Mouse (Mus musculus) ES-E14 (cell line): ENCODE data around the gene Dnah8. TPM values are rescaled to one million over a fixed set of nuclear protein-coding genes. Genes with fewer than 3 reads are reported as not detected.
A peak's percentile ranks its signal among the peaks of the same experiment; 100 is the strongest.

Experiments used
- DNase-seq: peaks from one replicate; pipeline ENCODE4 v3.0.0-alpha.2; 2013; ENCODE audit warnings: low read depth, low spot score
- H3K27ac ChIP-seq: 2 replicates; pipeline ENCODE4 v1.5.1; 2012; ENCODE audit warnings: low read depth, mild to moderate bottlenecking, low read length, moderate library complexity, mixed read lengths; ENCODE audit not compliant: poor library complexity, insufficient read depth, severe bottlenecking
- H3K36me3 ChIP-seq: 2 replicates; pipeline ENCODE4 v1.6.1; 2012; ENCODE audit warnings: mild to moderate bottlenecking, low read length, moderate library complexity, mixed read lengths; ENCODE audit not compliant: control insufficient read depth, poor library complexity, insufficient read depth, severe bottlenecking
- H3K4me1 ChIP-seq, 2 experiments: fragments of 150-350 bp in 1 of 2; sonication (generic) in 1 of 2; 2 replicates each; pipeline ENCODE4 v1.6.1; 2012; ENCODE audit warnings: low read length in 2 of 2, mild to moderate bottlenecking in 1 of 2, mixed read lengths in 1 of 2; ENCODE audit not compliant: control insufficient read depth in 2 of 2, insufficient read depth in 2 of 2, poor library complexity in 1 of 2
- H3K4me3 ChIP-seq, 2 experiments: fragments of 150-350 bp in 1 of 2; sonication (generic) in 1 of 2; 2 replicates each; pipeline ENCODE4 v1.5.1; 2012; ENCODE audit warnings: low read length in 2 of 2, low read depth in 1 of 2, mild to moderate bottlenecking in 1 of 2, mixed read lengths in 1 of 2; ENCODE audit not compliant: insufficient read depth in 1 of 2, poor library complexity in 1 of 2, severe bottlenecking in 1 of 2
- H3K9ac ChIP-seq: 2 replicates; pipeline ENCODE4 v1.6.1; 2012; ENCODE audit warnings: low read depth, mild to moderate bottlenecking, low read length, mixed read lengths; ENCODE audit not compliant: poor library complexity, insufficient read depth, severe bottlenecking
- H3K9me3 ChIP-seq: fragments of 150-350 bp; sonication (generic); 2 replicates; pipeline ENCODE4 v1.6.1; 2012; ENCODE audit warnings: low read depth, mild to moderate bottlenecking, low read length; ENCODE audit not compliant: control insufficient read depth, insufficient read depth
- CHD2 ChIP-seq: IDR thresholded peaks from 2 replicates; pipeline ENCODE4 v1.6.1; 2014; ENCODE audit warnings: mild to moderate bottlenecking, low read depth, low read length, inconsistent platforms
- HCFC1 ChIP-seq: IDR thresholded peaks from 2 replicates; pipeline ENCODE4 v1.6.1; 2012; ENCODE audit warnings: low read length, inconsistent platforms, borderline replicate concordance; ENCODE audit not compliant: insufficient read depth
- MAFK ChIP-seq: IDR thresholded peaks from 2 replicates; pipeline ENCODE4 v1.6.1; 2014; ENCODE audit warnings: mild to moderate bottlenecking, low read depth, low read length, inconsistent platforms; ENCODE audit not compliant: insufficient read depth
- ZC3H11A ChIP-seq: IDR thresholded peaks from 2 replicates; pipeline ENCODE4 v1.6.1; 2012; ENCODE audit warnings: low read depth, mild to moderate bottlenecking, inconsistent platforms, low read length, borderline replicate concordance
- ZNF384 ChIP-seq: IDR thresholded peaks from 2 replicates; pipeline ENCODE4 v1.6.1; 2012; ENCODE audit warnings: low read depth, low read length, inconsistent platforms
- in situ Hi-C, 2 experiments: fragments of 600-800 bp; cut with MboI; formaldehyde crosslinking; loops; one replicate each; pipeline ENCODE4 v1.15.1; 2025; ENCODE audit warnings: low sequenced_read_pairs in 2 of 2, inconsistent platforms in 1 of 2; ENCODE audit not compliant: unreplicated experiment in 2 of 2
- total RNA-seq: library from RNA; depleted of rRNA; stranded (reverse); fragments of 300-350 nt; gene quantifications from 2 replicates; pipeline ENCODE4 v1.2.3, GENCODE M21; 2012

Dnah8 gene
- total RNA-seq, 1 experiment = 19.5 TPM

GRCm38 (mm10) chr17:30606634-30607081 is 17.5 kb upstream of the Dnah8 start:
- in situ Hi-C loops = no loop called here
- H3K4me1 ChIP-seq = peaks cover 39 to 48% of the 10 kb centered on the region in 2 experiments
- DNase-seq = no peak
- H3K9me3 ChIP-seq = no peaks in the 10 kb centered on the region
- TF ChIP-seq ZNF384 (no peak), CHD2 (no peak), HCFC1 (no peak), ZC3H11A (no peak), MAFK (no peak)
- H3K27ac ChIP-seq = peak overlapping the region; percentile 37; the same call in 1 of the 2 replicates
- H3K4me3 ChIP-seq = peak overlapping the region; percentile 21 to 40
- H3K9ac ChIP-seq = peak overlapping the region; percentile 44; the same call in 1 of the 2 replicates
- peaks cover 14% of the 10 kb centered on the region; the same call in 1 of the 2 replicates for H3K36me3 ChIP-seq

GRCm38 (mm10) chr17:30607330-30607729 is 16.8 kb upstream of the Dnah8 start:
- peaks cover 9% of the 10 kb centered on the region; the same call in 1 of the 2 replicates for H3K36me3 ChIP-seq
- TF ChIP-seq ZNF384 = no peak
- TF ChIP-seq MAFK = no peak
- no peak for TF ChIP-seq HCFC1
- no peak for TF ChIP-seq CHD2
- TF ChIP-seq ZC3H11A = no peak
- in situ Hi-C loops = no loop called here
- H3K9me3 ChIP-seq = no peaks in the 10 kb centered on the region
- H3K4me3 ChIP-seq = peak overlapping the region in 1 of 2 experiments; percentile 6; a peak in 1 of 4 replicates
- peak overlapping the region; percentile 44; the same call in 1 of the 2 replicates for H3K9ac ChIP-seq
- H3K4me1 ChIP-seq = peaks cover 36 to 46% of the 10 kb centered on the region in 2 experiments
- DNase-seq = no peak
- H3K27ac ChIP-seq = peak overlapping the region; percentile 37

DNA sequence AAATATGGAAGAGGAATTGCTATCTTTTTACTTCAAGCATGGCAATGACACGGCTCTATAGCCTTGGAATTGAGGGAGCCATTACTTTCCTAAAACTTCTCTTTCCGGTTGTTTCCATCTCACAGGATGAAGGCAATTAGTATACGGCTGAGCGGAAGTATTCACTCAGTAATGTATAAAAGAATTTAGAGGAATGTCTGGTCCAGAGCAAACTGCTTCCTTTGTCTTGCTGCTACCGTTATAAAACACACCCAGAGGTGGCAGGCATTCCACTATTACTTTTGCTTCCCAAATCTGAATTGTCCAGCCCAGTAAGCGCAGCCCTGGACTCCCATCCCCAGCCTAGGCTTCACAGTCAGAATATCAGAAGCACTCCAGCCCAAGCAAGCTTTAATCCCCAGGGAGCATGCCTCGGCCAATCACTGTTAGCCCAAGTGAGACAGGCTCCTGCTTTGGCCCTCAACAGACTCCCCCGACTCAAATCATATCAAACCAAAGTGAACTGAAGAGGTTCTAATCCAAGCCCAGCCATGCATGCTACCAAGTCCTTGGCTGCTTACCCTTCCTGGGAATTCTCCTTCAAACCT is 16.2 kb upstream of the Dnah8 start:
- in situ Hi-C loops = no loop called here
- peak overlapping the region; percentile 37; the same call in 1 of the 2 replicates for H3K27ac ChIP-seq

DNA sequence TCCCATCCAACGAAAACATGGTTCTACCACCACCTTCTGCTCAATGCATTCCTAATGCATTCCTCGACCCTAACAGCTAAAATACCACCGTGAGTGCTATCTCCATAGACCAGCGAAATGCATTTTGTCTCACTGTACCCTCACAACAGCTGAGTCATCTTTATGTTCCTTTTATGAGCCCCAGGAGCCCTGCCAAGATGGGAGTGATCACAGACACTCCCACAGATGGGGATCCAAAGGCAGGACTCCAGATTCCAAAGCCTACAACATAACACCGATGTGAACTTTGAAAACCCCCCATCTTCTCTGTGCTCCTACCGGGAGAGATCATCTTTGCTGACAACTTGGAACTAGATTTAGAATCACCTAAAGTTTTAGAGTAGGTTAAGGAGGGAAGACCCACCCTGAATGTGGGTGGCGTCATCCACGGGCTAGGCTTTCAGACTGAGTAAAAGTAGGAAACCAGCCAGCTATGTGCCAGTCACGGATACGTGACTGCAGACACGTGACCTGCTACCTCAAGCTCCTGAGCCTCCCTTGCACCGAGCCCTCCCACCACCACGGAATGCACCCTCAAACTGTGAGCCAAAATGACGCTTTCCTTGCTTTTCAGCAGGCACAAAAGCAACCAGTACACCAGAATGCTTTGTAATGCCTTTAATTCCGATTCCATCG is 14.7 kb upstream of the Dnah8 start:
- peak; percentile 79 for DNase-seq
- H3K9ac ChIP-seq = peak overlapping the region; percentile 65; the same call in 1 of the 2 replicates
- H3K27ac ChIP-seq = peak overlapping the region; percentile 58
- TF ChIP-seq MAFK = peak; percentile 90
- no peak for TF ChIP-seq HCFC1
- in situ Hi-C loops = no loop called here
- H3K4me3 ChIP-seq = peak overlapping the region; percentile 54 to 64
- H3K9me3 ChIP-seq = no peaks in the 10 kb centered on the region
- no peaks in the 10 kb centered on the region for H3K36me3 ChIP-seq
- peaks cover 35 to 36% of the 10 kb centered on the region in 2 experiments for H3K4me1 ChIP-seq

More for the DNA sequence above, 16.2 kb upstream of the Dnah8 start:
- peak overlapping the region in 1 of 2 experiments; percentile 6; a peak in 1 of 4 replicates for H3K4me3 ChIP-seq
- H3K4me1 ChIP-seq = peaks cover 36 to 45% of the 10 kb centered on the region in 2 experiments
- DNase-seq = no peak
- H3K9ac ChIP-seq = peak overlapping the region; percentile 44; the same call in 1 of the 2 replicates
- peaks cover 6% of the 10 kb centered on the region; the same call in 1 of the 2 replicates for H3K36me3 ChIP-seq
- no peaks in the 10 kb centered on the region for H3K9me3 ChIP-seq
- TF ChIP-seq MAFK (no peak), HCFC1 (no peak), CHD2 (no peak), ZNF384 (no peak), ZC3H11A (no peak)
